Mouse (Mus musculus) MN1 (cell line): ENCODE data around the gene Plekhh2.
A peak's percentile ranks its signal among the peaks of the same experiment; 100 is the strongest.
"Not testable (repeated sequence)": the region's sequence is repeated elsewhere in the genome, so short reads cannot be mapped to it uniquely, and the experiment has no call there.

Experiments used
- DNase-seq: peaks from one replicate; pipeline ENCODE4 v3.0.0-alpha.2; 2016; ENCODE audit warnings: low spot score

The Plekhh2 gene

GRCm38 (mm10) chr17:84512516-84513085 lies 906 bp downstream of the Plekhh2 start:
- no peak for DNase-seq

DNA sequence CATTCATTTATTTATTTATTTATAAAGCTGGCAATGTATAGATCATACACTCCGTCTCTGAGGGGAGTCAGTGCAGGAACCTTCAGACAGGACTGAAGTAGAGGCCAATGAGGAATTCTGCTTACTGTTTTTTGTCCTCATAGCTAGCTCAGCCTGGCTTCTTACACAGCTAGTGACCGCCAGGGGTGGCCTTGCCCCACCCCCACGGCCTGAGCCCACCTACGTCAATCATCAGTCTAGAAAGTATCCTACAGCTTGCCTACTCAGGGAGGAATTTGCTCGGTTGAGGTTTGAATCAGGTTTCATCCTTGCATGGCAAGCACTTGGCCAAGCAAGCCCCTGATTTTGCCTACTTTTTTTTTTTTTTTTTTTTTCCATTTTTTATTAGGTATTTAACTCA lies 4.2 kb downstream of the Plekhh2 start:
- no peak for DNase-seq

DNA sequence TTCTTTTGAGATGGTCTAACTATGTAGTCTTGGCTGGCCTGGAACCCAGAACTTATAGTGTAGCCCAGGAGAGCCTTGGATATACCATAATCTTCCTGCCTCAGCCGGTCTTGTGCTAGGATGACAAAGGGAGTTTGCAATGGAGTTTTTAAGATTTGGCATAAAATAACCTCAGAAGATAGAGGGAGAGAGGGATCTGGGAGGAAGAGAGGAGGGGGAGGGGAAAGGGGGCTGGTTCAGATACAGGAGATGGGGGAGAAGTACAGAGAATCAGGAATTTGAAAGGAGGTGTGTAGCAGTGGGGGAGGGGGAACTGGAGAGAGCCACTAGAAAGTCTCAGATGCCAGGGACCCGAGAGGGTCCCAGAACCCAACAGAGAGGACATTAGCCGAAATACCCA lies 7.7 kb downstream of the Plekhh2 start:
- no peak for DNase-seq

GRCm38 (mm10) chr17:84520057-84520456 lies 8.4 kb downstream of the Plekhh2 start:
- DNase-seq: no peak

GRCm38 (mm10) chr17:84529356-84529755 lies 17.7 kb downstream of the Plekhh2 start:
- DNase-seq: no peak

GRCm38 (mm10) chr17:84530202-84530796 lies 18.6 kb downstream of the Plekhh2 start:
- DNase-seq: no peak

DNA sequence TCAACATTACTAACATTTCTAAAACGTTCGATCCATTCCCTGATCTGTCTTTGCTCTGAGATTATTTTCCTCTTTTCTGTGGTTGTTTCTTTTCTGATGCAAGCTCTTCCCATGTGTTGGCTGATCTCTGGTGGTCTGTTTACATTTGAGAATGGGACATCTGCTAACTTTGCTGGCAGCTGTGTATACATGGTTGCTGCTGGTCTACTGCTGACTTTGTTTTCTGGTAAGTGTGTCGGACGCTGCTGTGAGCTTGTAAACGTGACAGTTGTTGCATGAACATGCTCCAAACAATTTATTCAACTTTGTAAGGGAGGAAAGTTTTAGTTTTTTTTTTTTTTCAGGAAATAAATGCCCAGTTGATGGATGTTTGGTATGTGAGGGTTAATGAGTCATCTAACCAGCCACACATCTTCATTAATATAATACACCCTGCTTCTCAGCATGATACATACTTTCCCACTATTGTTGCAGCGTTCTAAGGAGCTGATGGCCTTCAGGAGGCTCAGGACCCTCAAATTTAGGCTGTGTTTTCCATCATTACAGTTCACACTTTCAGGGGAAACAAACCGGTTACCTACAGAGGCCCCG lies 21.3 kb downstream of the Plekhh2 start:
- no peak for DNase-seq

GRCm38 (mm10) chr17:84533841-84534240 lies 22.1 kb downstream of the Plekhh2 start:
- DNase-seq: no peak

DNA sequence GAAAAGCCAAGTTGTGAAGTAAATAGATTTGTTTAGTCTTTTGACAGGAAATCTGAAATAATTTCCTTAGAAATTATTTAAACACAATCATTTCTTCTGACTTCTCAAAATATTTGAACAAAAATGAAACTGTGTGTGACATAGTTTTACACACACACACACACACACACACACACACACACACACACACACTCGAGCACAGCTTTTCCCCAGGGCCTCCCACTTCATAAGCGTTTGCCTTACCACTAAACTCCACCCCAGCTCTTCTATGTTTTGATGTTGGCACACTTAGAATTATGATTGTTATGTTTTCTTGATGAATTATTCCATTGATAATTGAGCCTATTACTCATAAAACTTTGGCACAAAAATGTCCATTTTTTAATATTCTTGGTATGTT lies 22.9 kb downstream of the Plekhh2 start:
- DNase-seq: no peak

- peak; percentile 36 for DNase-seq
Observed at GRCm38 (mm10) chr17:84535226-84535625, 23.5 kb downstream of the Plekhh2 start.

GRCm38 (mm10) chr17:84537301-84537700 lies 25.6 kb downstream of the Plekhh2 start:
- no peak for DNase-seq

GRCm38 (mm10) chr17:84537966-84538365 lies 26.3 kb downstream of the Plekhh2 start:
- DNase-seq: no peak

DNA sequence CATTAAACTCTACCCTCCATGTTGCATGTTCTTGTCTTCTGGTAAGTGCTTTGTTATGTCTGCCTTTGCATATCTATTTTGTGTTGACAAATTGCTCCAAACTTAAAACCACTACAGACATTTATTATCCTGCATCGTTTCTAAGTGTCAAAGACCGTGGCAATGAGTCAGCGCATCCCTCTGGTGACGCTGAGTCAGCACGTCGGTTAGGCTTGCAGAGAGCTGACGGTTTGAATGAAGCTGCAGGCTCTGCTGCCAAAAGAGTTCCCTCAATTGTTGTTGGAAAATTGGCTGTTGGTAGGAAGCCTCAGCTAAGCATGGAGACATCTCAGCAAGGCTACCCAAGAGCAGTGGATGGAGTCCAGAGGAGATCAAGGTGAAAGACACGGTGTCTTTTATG lies 28.9 kb downstream of the Plekhh2 start:
- no peak for DNase-seq

GRCm38 (mm10) chr17:84550902-84551877 lies 39.5 kb downstream of the Plekhh2 start:
- DNase-seq: no peak

DNA sequence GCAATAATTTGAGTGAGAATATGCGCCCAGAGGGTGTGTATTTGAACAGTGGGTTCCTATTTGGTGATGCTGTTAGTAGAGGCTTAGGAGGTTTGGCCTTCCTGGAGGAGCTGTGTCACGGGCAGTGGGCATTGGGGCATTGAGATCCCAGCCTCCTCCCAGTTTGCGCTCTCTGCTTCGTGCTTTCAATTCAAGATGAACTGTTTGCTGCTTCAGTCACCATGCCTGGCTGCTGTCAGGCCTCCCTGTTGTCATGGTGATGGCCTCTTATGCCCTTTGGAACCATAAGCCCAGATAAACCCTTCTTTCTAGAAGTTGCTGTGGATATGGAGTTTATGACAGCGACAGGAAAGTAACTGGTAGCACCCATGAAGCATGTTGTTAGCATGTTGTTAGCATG lies 40.5 kb downstream of the Plekhh2 start:
- DNase-seq: no peak

DNA sequence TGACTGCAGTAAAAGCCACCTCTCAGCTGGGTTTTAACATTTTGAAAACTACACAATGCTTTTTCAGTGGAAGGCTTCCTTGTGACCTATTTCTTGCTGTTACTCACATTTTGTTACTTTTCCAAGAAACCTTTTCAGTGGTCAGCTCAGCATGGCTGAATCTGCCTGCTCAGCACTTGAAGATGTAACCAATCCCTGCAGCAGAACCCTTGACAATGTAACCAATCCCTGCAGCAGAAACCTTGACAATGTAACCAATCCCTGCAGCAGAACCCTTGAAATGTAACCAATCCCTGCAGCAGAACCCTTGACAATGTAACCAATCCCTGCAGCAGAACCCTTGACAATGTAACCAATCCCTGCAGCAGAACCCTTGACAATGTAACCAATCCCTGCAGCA lies 52.6 kb downstream of the Plekhh2 start:
- DNase-seq: not testable (repeated sequence)

DNA sequence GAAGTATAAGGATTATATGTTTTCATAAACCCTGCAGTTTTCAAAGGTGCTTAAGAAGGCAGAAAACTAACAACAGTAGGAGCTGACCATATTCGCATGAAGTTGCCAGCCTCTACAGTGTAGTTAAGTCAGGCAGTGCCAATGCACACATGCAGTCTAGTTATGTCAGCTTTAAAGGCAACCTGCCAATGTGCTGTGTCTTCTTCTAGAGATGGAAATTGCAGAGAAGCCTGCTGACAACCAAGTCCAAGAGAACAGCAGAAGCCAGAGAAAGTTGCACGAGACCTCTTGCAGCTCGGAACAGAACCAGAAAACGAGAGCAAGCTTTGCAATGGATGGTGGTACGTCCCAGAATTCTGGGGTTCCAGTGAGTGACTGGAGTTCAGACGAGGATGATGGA lies 54.1 kb downstream of the Plekhh2 start:
- DNase-seq: no peak

DNA sequence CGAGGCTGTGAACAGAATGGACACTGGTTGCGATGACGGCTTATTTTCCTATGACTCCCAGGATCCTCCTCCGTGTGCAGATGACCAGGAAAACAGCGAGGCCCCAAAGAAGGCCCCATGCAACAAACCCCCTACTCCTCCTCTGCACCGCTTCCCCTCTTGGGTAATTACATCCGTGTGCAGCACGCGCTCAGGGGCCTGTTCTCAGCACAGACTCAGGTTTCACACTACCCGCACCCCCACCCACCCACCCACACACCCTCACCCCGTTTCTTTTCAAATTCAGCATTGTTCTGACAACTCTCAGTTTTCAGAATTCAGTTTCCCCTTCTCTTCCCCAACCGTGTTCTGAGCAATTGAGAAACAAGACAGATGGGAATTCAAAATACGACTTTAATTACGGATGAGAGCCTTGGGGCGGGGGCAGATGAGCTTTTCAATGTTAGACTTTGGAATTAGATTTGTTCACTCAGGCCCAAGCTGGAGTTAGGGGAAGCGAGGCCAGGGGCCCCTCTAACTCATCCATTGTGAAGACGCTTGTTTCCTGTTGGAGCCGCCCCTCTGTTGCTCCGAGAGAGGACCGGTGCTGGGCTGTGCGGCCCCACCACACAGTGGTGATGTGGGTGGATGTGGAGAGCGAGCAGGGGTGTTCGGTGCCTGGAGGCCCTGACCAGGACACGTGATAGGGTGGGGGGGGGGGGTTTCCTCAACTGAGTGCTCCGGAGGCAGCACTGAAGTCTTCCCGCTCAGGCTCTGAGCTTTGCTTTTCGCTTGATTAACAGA lies 55.3 kb downstream of the Plekhh2 start:
- no peak for DNase-seq

GRCm38 (mm10) chr17:84568807-84569206 lies 57.1 kb downstream of the Plekhh2 start:
- no peak for DNase-seq

- DNase-seq: no peak
Observed at GRCm38 (mm10) chr17:84569770-84570169, 58.1 kb downstream of the Plekhh2 start.

DNA sequence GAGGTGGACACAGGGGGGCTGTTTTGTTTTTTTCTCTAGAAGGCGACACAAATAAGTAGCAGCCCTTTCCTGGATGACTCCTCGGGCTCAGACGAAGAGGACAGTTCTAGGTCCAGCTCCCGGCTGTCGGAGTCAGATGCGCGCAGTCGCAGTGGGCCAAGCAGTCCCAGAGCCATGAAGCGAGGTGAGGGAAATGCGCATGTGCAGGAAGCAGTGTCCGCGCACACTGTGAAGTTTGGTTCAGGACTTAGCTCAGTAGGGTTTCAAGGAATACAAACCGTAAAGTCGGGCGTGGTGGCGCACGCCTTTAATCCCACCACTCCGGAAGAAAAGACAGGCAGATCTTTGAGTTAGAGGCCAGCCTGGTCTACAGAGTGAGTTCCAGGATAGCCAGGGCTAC lies 59.9 kb downstream of the Plekhh2 start:
- no peak for DNase-seq

- no peak for DNase-seq
Observed at GRCm38 (mm10) chr17:84573305-84573704, 61.6 kb downstream of the Plekhh2 start.
